Mouse (Mus musculus) hindbrain, embryonic 16.5 days (tissue): ENCODE results near the gene Enc1. TPM values are rescaled to one million over a fixed set of nuclear protein-coding genes. Genes with fewer than 3 reads are reported as not detected.
A peak's percentile ranks its signal among the peaks of the same experiment; 100 is the strongest.

Experiments
- ATAC-seq: fragments of 200-750 bp; cut with Nextera tagmentation; 2 replicates; pipeline ENCODE4 v1.8.0; 2017; ENCODE audit warnings: moderate TSS enrichment, moderate library complexity
- H3K27ac ChIP-seq: fragments of 300-500 bp; sonication (generic); 2 replicates; pipeline ENCODE4 v1.5.1; 2014; ENCODE audit warnings: low read depth, mild to moderate bottlenecking, control low read depth, low read length, moderate library complexity
- H3K27me3 ChIP-seq: fragments of 300-500 bp; sonication (generic); replicated peaks from 2 replicates; pipeline ENCODE4 v1.6.1; 2014; ENCODE audit warnings: low read length; ENCODE audit not compliant: control insufficient read depth, insufficient read depth
- H3K36me3 ChIP-seq: fragments of 300-500 bp; sonication (generic); 2 replicates; pipeline ENCODE4 v1.6.1; 2014; ENCODE audit warnings: mild to moderate bottlenecking, low read length, moderate library complexity, mixed read lengths; ENCODE audit not compliant: control insufficient read depth, insufficient read depth
- H3K4me1 ChIP-seq: fragments of 300-500 bp; sonication (generic); 2 replicates; pipeline ENCODE4 v1.6.1; 2014; ENCODE audit warnings: low read depth, low read length; ENCODE audit not compliant: control insufficient read depth, insufficient read depth
- H3K4me2 ChIP-seq: fragments of 300-500 bp; sonication (generic); 2 replicates; pipeline ENCODE4 v1.6.1; 2014; ENCODE audit warnings: mild to moderate bottlenecking, low read length, control low read depth, moderate library complexity
- H3K4me3 ChIP-seq: fragments of 300-500 bp; sonication (generic); 2 replicates; pipeline ENCODE4 v1.5.1; 2014; ENCODE audit warnings: mild to moderate bottlenecking, low read length, control low read depth, moderate library complexity
- H3K9ac ChIP-seq: fragments of 300-500 bp; sonication (generic); 2 replicates; pipeline ENCODE4 v1.6.1; 2014; ENCODE audit warnings: low read depth, mild to moderate bottlenecking, control low read depth, low read length, moderate library complexity
- H3K9me3 ChIP-seq: fragments of 300-500 bp; sonication (generic); 2 replicates; pipeline ENCODE4 v1.6.1; 2014; ENCODE audit warnings: mild to moderate bottlenecking, low read length, moderate library complexity; ENCODE audit not compliant: control insufficient read depth
- WGBS: fragments of 180-500 bp; shearing (Covaris S2); extraction: QIAGEN DNeasy Blood & Tissue Kit; methylation state at CpG from one replicate; pipeline ENCODE4 v1.1.7; 2014; 5-methylcytosine and 5-hydroxymethylcytosine counted together
- polyA plus RNA-seq: library from polyadenylated mRNA; unstranded; fragments of >200 nt; fragmentation: Nextera tagmentation; extraction: Ambion mirVana; gene quantifications from 2 replicates; pipeline ENCODE4 v1.2.1, GENCODE M21; 2015

The Enc1 gene
- polyA plus RNA-seq = 66.3 and 67.6 TPM in 2 replicates

DNA sequence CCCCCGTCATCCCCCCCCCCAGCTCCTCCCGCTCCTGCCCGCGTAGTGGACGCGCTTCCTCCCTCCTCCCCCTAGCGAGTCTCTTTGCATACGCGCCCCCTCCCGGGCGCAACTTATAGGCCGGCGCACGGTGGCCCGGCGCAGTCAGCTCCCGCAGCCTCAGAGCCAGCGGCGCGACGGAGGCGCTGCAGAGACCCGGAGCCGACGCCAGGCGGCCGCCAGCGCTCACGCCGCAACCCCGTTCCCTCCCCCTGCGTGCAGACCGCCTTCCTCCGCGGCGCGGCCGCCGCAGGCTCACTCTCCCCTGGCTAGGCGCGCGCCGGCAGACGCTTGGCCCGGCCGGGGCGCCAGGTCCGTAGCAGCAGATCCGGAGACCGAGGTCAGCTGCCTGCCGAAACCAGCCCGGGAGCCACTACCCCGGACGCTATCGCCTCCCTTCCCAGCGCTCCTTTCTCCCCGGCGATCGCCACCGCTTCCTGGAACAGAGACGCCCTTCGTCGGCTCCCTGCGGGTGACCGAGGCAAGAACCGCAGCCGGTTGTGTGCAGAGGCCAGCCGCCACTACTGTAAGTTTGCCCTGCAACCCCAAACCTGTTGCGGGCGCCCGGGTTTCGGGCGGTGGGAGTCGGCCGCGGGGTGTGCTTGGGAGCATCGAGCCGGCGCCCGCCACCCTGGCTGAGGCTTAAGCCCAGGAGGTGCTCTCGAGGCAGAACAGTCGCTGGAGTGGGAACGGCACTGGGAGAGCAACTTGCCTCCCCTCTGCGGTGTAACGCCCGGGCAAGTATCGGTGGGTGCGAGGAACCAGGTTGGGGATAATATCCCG, at the start of gene Enc1:
TSS of gene Enc1 (plus strand) at position 141 of the 822 bp plus-strand sequence.
- Histone ChIP-seq H3K27ac (peak within 1 kb of the TSS; percentile 96), H3K4me3 (peak within 1 kb of the TSS; percentile 90), H3K4me1 (peaks cover 35% of the 10 kb centered on the region), H3K27me3 (no peaks in the 10 kb centered on the region), H3K36me3 (peaks cover 6% of the 10 kb centered on the region), H3K9ac (peak within 1 kb of the TSS; percentile 92), H3K4me2 (peak within 1 kb of the TSS; percentile 91), H3K9me3 (no peaks in the 10 kb centered on the region)
- ATAC-seq = peak; percentile 91
- WGBS = under 1% methylated on average over 77 of the region's 89 CpGs

- H3K4me1 ChIP-seq = no peaks in the 10 kb centered on the region; the same call in 1 of the 2 replicates
- 83% methylated on average over 11 of the region's 11 CpGs for WGBS
- H3K36me3 ChIP-seq = no peaks in the 10 kb centered on the region
Measured at GRCm38 (mm10) chr13:97192649-97193048, 48.3 kb upstream of the Enc1 start.

GRCm38 (mm10) chr13:97193420-97193819, 47.5 kb upstream of the Enc1 start:
- no peaks in the 10 kb centered on the region; the same call in none of the 2 replicates for H3K4me1 ChIP-seq
- peak; percentile 48 for ATAC-seq
- H3K27ac ChIP-seq = no peak overlapping the region
- WGBS = 33% methylated on average over 7 of the region's 7 CpGs
- H3K9ac ChIP-seq = no peak overlapping the region
- no peaks in the 10 kb centered on the region for H3K9me3 ChIP-seq
- no peaks in the 10 kb centered on the region for H3K36me3 ChIP-seq
- no peak overlapping the region for H3K4me3 ChIP-seq
- no peaks in the 10 kb centered on the region for H3K27me3 ChIP-seq
- H3K4me2 ChIP-seq = no peak overlapping the region

More at GRCm38 (mm10) chr13:97192649-97193048, 48.3 kb upstream of the Enc1 start:
- no peak overlapping the region for H3K4me2 ChIP-seq
- no peaks in the 10 kb centered on the region for H3K27me3 ChIP-seq
- H3K9ac ChIP-seq = no peak overlapping the region
- no peak overlapping the region for H3K27ac ChIP-seq
- ATAC-seq = no peak
- H3K4me3 ChIP-seq = no peak overlapping the region
- H3K9me3 ChIP-seq = no peaks in the 10 kb centered on the region

DNA sequence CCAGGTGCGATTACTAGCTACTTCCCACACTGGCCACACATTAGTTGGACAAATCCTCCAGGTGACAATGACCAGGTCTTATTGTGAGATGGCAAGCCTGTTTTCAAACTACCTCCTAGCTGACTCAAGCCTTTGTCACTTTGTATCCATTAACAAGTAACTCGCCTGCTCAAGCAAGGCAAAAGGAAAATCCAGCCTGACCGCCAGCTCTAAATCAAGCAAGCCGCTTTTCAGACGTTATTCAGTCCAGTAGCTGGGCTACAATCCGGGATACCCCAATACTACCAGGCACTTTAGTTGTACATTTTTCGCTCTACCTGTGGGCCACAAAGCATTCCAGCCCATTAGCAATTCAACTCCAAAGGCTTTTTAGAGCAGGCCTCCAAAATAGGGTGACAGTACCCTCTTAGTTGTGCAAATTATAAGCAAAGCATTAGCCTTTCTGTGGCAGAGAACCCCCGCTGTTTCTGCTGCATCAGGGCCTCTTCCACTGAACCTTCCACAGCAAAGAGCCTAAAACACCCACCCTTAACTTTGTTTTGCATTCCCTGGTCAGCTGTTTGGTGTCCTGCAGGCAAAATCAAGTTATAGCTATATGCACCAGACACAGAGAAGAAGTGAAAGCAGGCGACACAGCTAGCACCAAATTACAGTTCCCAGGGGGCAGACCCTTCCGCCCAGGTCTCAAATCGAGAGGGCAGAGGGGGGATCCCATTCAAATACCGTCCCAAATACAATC, 44.5 kb upstream of the Enc1 start:
- 58% methylated on average over 12 of the region's 12 CpGs for WGBS
- no peak overlapping the region; the same call in 1 of the 2 replicates for H3K4me2 ChIP-seq

DNA sequence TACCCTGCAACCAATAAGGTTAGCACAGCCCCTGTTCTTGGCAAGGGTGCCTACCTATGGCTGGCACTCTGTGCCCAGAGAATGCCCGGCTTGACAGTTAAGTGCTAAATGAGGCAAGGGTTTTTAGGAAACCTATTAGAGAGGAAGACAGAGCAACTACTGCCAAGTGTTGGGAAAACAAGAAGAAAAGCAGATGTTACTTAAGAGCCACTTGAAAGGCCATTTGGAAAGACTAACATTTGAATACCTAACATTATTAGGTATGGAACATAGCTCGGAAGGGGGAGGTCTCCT, 44.0 kb upstream of the Enc1 start:
- Histone ChIP-seq H3K9ac (no peak overlapping the region), H3K9me3 (no peaks in the 10 kb centered on the region), H3K4me3 (no peak overlapping the region), H3K27me3 (no peaks in the 10 kb centered on the region), H3K4me2 (no peak overlapping the region; the same call in 1 of the 2 replicates), H3K4me1 (no peaks in the 10 kb centered on the region; the same call in none of the 2 replicates), H3K36me3 (no peaks in the 10 kb centered on the region), H3K27ac (no peak overlapping the region)
- no peak for ATAC-seq
- WGBS = 80% methylated on average over 2 of the region's 2 CpGs

More for the DNA sequence above, 44.5 kb upstream of the Enc1 start:
- Histone ChIP-seq H3K36me3 (no peaks in the 10 kb centered on the region), H3K27me3 (no peaks in the 10 kb centered on the region), H3K27ac (no peak overlapping the region), H3K9me3 (no peaks in the 10 kb centered on the region), H3K4me1 (no peaks in the 10 kb centered on the region; the same call in none of the 2 replicates), H3K9ac (no peak overlapping the region), H3K4me3 (no peak overlapping the region)
- ATAC-seq = no peak

DNA sequence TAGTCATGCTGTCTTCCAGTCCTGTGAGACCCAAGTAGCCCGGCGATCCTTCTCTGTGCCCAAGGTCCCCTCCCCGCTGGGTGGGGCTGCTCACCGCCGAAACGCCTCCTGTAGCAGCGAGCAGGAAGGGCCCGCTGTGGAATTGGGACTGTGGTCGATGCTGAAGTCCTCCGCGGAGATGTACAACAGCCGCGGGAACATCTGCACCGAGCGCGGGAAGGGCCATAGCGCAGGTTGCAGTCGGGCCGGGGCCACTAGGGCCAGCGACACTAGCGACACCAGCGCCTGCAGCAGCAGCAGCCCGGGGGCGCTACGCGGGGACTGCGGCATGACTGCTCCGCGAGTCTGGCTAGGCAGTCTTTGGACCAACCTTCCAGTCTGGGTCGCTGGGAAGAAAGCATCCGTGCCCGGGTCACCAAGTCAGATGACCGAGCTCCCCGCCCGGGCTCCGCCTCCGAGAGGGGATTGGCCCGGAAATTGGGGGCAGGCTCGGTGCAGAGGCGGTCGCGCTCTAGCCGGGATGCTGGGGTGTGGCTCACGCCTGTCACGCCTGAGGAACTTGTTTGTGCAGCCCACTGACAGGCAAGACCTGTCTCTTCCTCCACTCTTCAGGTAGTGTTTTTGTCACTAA, 42.9 kb upstream of the Enc1 start, which contains the start of gene Hexb:
TSS of gene Hexb (minus strand) at position 426 of the 631 bp plus-strand sequence.
- Histone ChIP-seq H3K27me3 (no peaks in the 10 kb centered on the region), H3K9ac (peak within 1 kb of the TSS; percentile 89), H3K4me3 (peak within 1 kb of the TSS; percentile 81), H3K27ac (no peak within 1 kb of the TSS; the same call in 1 of the 2 replicates), H3K9me3 (no peaks in the 10 kb centered on the region), H3K36me3 (no peaks in the 10 kb centered on the region), H3K4me1 (no peaks in the 10 kb centered on the region; the same call in none of the 2 replicates), H3K4me2 (peak within 1 kb of the TSS; percentile 95)
- WGBS = under 1% methylated on average over 41 of the region's 45 CpGs
- peak; percentile 91 for ATAC-seq

- H3K36me3 ChIP-seq = no peaks in the 10 kb centered on the region
- H3K4me3 ChIP-seq = no peak overlapping the region
- H3K9me3 ChIP-seq = no peaks in the 10 kb centered on the region
- WGBS = 94% methylated on average over 2 of the region's 2 CpGs
- H3K4me1 ChIP-seq = no peaks in the 10 kb centered on the region; the same call in 1 of the 2 replicates
- no peak overlapping the region for H3K9ac ChIP-seq
- H3K27ac ChIP-seq = no peak overlapping the region
- H3K27me3 ChIP-seq = no peaks in the 10 kb centered on the region
- ATAC-seq = no peak
- no peak overlapping the region for H3K4me2 ChIP-seq
Measured at GRCm38 (mm10) chr13:97199123-97199522, 41.8 kb upstream of the Enc1 start.

- Histone ChIP-seq H3K27me3 (no peaks in the 10 kb centered on the region), H3K36me3 (no peaks in the 10 kb centered on the region), H3K9ac (no peak overlapping the region), H3K4me3 (no peak overlapping the region), H3K4me2 (no peak overlapping the region), H3K4me1 (no peaks in the 10 kb centered on the region; the same call in 1 of the 2 replicates), H3K27ac (no peak overlapping the region), H3K9me3 (no peaks in the 10 kb centered on the region)
- WGBS = 72% methylated on average over 7 of the region's 7 CpGs
- no peak for ATAC-seq
Measured at GRCm38 (mm10) chr13:97201076-97201475, 39.8 kb upstream of the Enc1 start.
